Mouse (Mus musculus): ENCODE data around the gene Pask. TPM values are rescaled to one million over a fixed set of nuclear protein-coding genes. Genes with fewer than 3 reads are reported as not detected.

Pask gene
- polyA plus RNA-seq, 1 experiment: 6.6 TPM

GRCm38 (mm10) chr1:93277041-93277440 is 66.2 kb downstream of the Pask start:
- Histone ChIP-seq H3ac (ENCODE audit: control insufficient read depth, insufficient read length, low read depth) (no peak overlapping the region), H3K79me2 (ENCODE audit: control insufficient read depth, insufficient read depth) (no peaks in the 10 kb centered on the region), H3K79me3 (ENCODE audit: low read depth) (no peaks in the 10 kb centered on the region), H3K36me3 (ENCODE audit: control insufficient read depth, insufficient read depth) (no peaks in the 10 kb centered on the region), H3K27me3 (ENCODE audit: control insufficient read depth, insufficient read depth, insufficient read length) (no peaks in the 10 kb centered on the region), H3K4me3 (ENCODE audit: insufficient read depth, poor library complexity, severe bottlenecking) (no peak overlapping the region)
- no peak for TF ChIP-seq CEBPB (IDR thresholded peaks at IDR 0.05; ENCODE audit: low read depth)
- no peak for TF ChIP-seq MYOG (IDR thresholded peaks at IDR 0.05; ENCODE audit: control insufficient read depth, extremely low read depth, insufficient read length)
- no peak for TF ChIP-seq MYOD1 (IDR thresholded peaks at IDR 0.05; ENCODE audit: control insufficient read depth, insufficient read length, low read depth)
- TF ChIP-seq FOSL1 (IDR thresholded peaks at IDR 0.05; ENCODE audit: insufficient read depth, low read length, poor library complexity, severe bottlenecking): no peak
- no peak for TF ChIP-seq CTCF (IDR thresholded peaks at IDR 0.05; ENCODE audit: control insufficient read depth, insufficient read depth, insufficient read length)
- no peak for TF ChIP-seq MAX (IDR thresholded peaks at IDR 0.05)
- TF ChIP-seq USF1 (IDR thresholded peaks at IDR 0.05; ENCODE audit: low read depth): no peak

- H3K79me2 ChIP-seq (ENCODE audit: control insufficient read depth, insufficient read depth): no peaks in the 10 kb centered on the region
- H3K27me3 ChIP-seq (ENCODE audit: control insufficient read depth, insufficient read depth, insufficient read length): no peaks in the 10 kb centered on the region
- H3K79me3 ChIP-seq (ENCODE audit: low read depth): no peaks in the 10 kb centered on the region
- H3K36me3 ChIP-seq (ENCODE audit: control insufficient read depth, insufficient read depth): no peaks in the 10 kb centered on the region
- H3K4me3 ChIP-seq (ENCODE audit: insufficient read depth, poor library complexity, severe bottlenecking): no peak overlapping the region
- no peak overlapping the region for H3ac ChIP-seq (ENCODE audit: control insufficient read depth, insufficient read length, low read depth)
- no peak for TF ChIP-seq MYOD1 (IDR thresholded peaks at IDR 0.05; ENCODE audit: control insufficient read depth, insufficient read length, low read depth)
- TF ChIP-seq CTCF (IDR thresholded peaks at IDR 0.05; ENCODE audit: control insufficient read depth, insufficient read depth, insufficient read length): no peak
- no peak for TF ChIP-seq CEBPB (IDR thresholded peaks at IDR 0.05; ENCODE audit: low read depth)
- TF ChIP-seq MYOG (IDR thresholded peaks at IDR 0.05; ENCODE audit: control insufficient read depth, extremely low read depth, insufficient read length): no peak
- no peak for TF ChIP-seq FOSL1 (IDR thresholded peaks at IDR 0.05; ENCODE audit: insufficient read depth, low read length, poor library complexity, severe bottlenecking)
- TF ChIP-seq USF1 (IDR thresholded peaks at IDR 0.05; ENCODE audit: low read depth): no peak
- TF ChIP-seq MAX (IDR thresholded peaks at IDR 0.05): no peak
Measured at GRCm38 (mm10) chr1:93275561-93275960, 67.7 kb downstream of the Pask start.

- H3K36me3 ChIP-seq (ENCODE audit: control insufficient read depth, insufficient read depth): no peaks in the 10 kb centered on the region
- H3K27me3 ChIP-seq (ENCODE audit: control insufficient read depth, insufficient read depth, insufficient read length): no peaks in the 10 kb centered on the region
- H3K79me3 ChIP-seq (ENCODE audit: low read depth): no peaks in the 10 kb centered on the region
- TF ChIP-seq CTCF (IDR thresholded peaks at IDR 0.05; ENCODE audit: control insufficient read depth, insufficient read depth, insufficient read length) (no peak), MYOD1 (IDR thresholded peaks at IDR 0.05; ENCODE audit: control insufficient read depth, insufficient read length, low read depth) (no peak), CEBPB (IDR thresholded peaks at IDR 0.05; ENCODE audit: low read depth) (no peak), MYOG (IDR thresholded peaks at IDR 0.05; ENCODE audit: control insufficient read depth, extremely low read depth, insufficient read length) (no peak), USF1 (IDR thresholded peaks at IDR 0.05; ENCODE audit: low read depth) (no peak), FOSL1 (IDR thresholded peaks at IDR 0.05; ENCODE audit: insufficient read depth, low read length, poor library complexity, severe bottlenecking) (no peak), MAX (IDR thresholded peaks at IDR 0.05) (no peak)
- no peaks in the 10 kb centered on the region for H3K79me2 ChIP-seq (ENCODE audit: control insufficient read depth, insufficient read depth)
- H3K4me3 ChIP-seq (ENCODE audit: insufficient read depth, poor library complexity, severe bottlenecking): no peak overlapping the region
- H3ac ChIP-seq (ENCODE audit: control insufficient read depth, insufficient read length, low read depth): no peak overlapping the region
Measured at GRCm38 (mm10) chr1:93272409-93272821, 70.9 kb downstream of the Pask start.

- Histone ChIP-seq H3K4me3 (ENCODE audit: insufficient read depth, poor library complexity, severe bottlenecking) (no peak overlapping the region), H3ac (ENCODE audit: control insufficient read depth, insufficient read length, low read depth) (no peak overlapping the region), H3K79me2 (ENCODE audit: control insufficient read depth, insufficient read depth) (no peaks in the 10 kb centered on the region), H3K36me3 (ENCODE audit: control insufficient read depth, insufficient read depth) (no peaks in the 10 kb centered on the region), H3K27me3 (ENCODE audit: control insufficient read depth, insufficient read depth, insufficient read length) (no peaks in the 10 kb centered on the region), H3K79me3 (ENCODE audit: low read depth) (no peaks in the 10 kb centered on the region)
- TF ChIP-seq FOSL1 (IDR thresholded peaks at IDR 0.05; ENCODE audit: insufficient read depth, low read length, poor library complexity, severe bottlenecking): no peak
- TF ChIP-seq MYOG (IDR thresholded peaks at IDR 0.05; ENCODE audit: control insufficient read depth, extremely low read depth, insufficient read length): no peak
- no peak for TF ChIP-seq MAX (IDR thresholded peaks at IDR 0.05)
- TF ChIP-seq CTCF (IDR thresholded peaks at IDR 0.05; ENCODE audit: control insufficient read depth, insufficient read depth, insufficient read length): no peak
- no peak for TF ChIP-seq USF1 (IDR thresholded peaks at IDR 0.05; ENCODE audit: low read depth)
- TF ChIP-seq MYOD1 (IDR thresholded peaks at IDR 0.05; ENCODE audit: control insufficient read depth, insufficient read length, low read depth): no peak
- no peak for TF ChIP-seq CEBPB (IDR thresholded peaks at IDR 0.05; ENCODE audit: low read depth)
Measured at GRCm38 (mm10) chr1:93271751-93272150, 71.5 kb downstream of the Pask start.

GRCm38 (mm10) chr1:93270516-93271240 is 72.6 kb downstream of the Pask start:
- Histone ChIP-seq H3K79me2 (ENCODE audit: control insufficient read depth, insufficient read depth) (no peaks in the 10 kb centered on the region), H3K27me3 (ENCODE audit: control insufficient read depth, insufficient read depth, insufficient read length) (no peaks in the 10 kb centered on the region), H3ac (ENCODE audit: control insufficient read depth, insufficient read length, low read depth) (no peak overlapping the region), H3K36me3 (ENCODE audit: control insufficient read depth, insufficient read depth) (no peaks in the 10 kb centered on the region), H3K4me3 (ENCODE audit: insufficient read depth, poor library complexity, severe bottlenecking) (no peak overlapping the region), H3K79me3 (ENCODE audit: low read depth) (no peaks in the 10 kb centered on the region)
- no peak for TF ChIP-seq MYOD1 (IDR thresholded peaks at IDR 0.05; ENCODE audit: control insufficient read depth, insufficient read length, low read depth)
- TF ChIP-seq FOSL1 (IDR thresholded peaks at IDR 0.05; ENCODE audit: insufficient read depth, low read length, poor library complexity, severe bottlenecking): peak; percentile 37

- H3K4me3 ChIP-seq (ENCODE audit: insufficient read depth, poor library complexity, severe bottlenecking): no peak overlapping the region
- H3K79me3 ChIP-seq (ENCODE audit: low read depth): no peaks in the 10 kb centered on the region
- no peaks in the 10 kb centered on the region for H3K79me2 ChIP-seq (ENCODE audit: control insufficient read depth, insufficient read depth)
- no peak overlapping the region for H3ac ChIP-seq (ENCODE audit: control insufficient read depth, insufficient read length, low read depth)
- TF ChIP-seq MYOD1 (IDR thresholded peaks at IDR 0.05; ENCODE audit: control insufficient read depth, insufficient read length, low read depth) (no peak), FOSL1 (IDR thresholded peaks at IDR 0.05; ENCODE audit: insufficient read depth, low read length, poor library complexity, severe bottlenecking) (no peak), CTCF (IDR thresholded peaks at IDR 0.05; ENCODE audit: control insufficient read depth, insufficient read depth, insufficient read length) (no peak), USF1 (IDR thresholded peaks at IDR 0.05; ENCODE audit: low read depth) (no peak), MAX (IDR thresholded peaks at IDR 0.05) (no peak), MYOG (IDR thresholded peaks at IDR 0.05; ENCODE audit: control insufficient read depth, extremely low read depth, insufficient read length) (no peak)
- no peaks in the 10 kb centered on the region for H3K27me3 ChIP-seq (ENCODE audit: control insufficient read depth, insufficient read depth, insufficient read length)
- no peaks in the 10 kb centered on the region for H3K36me3 ChIP-seq (ENCODE audit: control insufficient read depth, insufficient read depth)
Measured at GRCm38 (mm10) chr1:93268246-93268645, 75.0 kb downstream of the Pask start.
